Mouse (Mus musculus) hindlimb bud, embryonic 11.5 days (tissue): ENCODE results near the gene Ssbp4.

Source experiments
- DNase-seq: peaks from one replicate; pipeline ENCODE4 v3.0.0-alpha.2; 2012; ENCODE audit warnings: low read depth, low spot score; ENCODE audit errors: extremely low spot score

Gene Ssbp4

DNA sequence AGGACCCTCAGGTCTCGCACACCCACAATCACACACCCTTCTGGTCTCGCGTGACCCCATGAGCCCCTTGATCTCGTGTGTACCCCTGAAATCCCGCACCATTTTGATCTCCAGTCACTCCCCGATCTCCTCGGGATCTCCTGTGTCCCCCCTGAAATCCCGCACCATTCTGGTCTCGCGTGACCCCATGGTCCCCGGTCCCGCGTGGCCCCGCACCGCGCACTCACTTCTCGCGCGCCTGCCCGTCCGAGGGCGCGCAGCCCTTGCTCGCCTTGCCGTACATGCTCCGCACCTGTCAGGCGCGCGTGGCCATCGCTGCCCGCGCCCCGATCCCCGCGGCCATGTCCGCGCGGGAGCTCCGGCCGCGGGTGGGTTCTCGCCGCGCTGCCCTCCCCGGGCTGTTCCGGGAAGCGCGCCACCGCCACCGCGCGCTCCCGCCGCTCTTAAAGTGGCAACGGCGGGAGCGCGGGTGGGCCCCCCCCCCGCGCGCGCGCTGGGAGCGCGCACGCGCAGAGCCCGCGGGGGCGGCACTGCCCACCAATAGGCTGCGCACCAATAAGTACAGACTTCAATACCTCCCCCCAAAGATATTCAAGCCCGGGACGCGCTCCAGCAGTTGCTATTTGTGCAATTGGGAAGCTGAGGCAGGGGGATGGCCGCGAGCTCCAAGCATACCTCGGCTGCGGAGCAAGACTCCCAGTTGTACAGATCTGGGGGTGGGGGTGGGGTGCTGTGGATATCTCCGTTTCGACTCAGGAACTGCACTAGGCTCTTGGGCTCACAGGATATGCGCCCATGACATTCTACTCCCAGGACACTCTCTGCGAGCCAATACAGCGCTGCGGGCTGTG lies 549 bp downstream of the Ssbp4 start:
- no peak for DNase-seq

DNA sequence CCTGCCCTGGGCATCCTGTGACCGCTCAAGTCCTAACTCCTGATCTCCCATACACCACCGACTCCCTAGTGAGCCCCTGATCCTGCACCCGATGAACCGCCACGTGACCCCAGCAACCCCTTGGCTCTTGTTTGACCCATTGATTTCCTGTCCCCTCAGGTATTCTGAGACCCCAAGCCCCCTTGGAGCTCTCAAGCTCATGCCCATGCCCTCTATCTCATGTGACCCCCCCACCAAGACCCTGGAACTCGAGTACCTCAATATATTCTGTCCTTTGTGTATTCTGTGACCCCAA lies 1.1 kb downstream of the Ssbp4 start:
- no peak for DNase-seq

DNA sequence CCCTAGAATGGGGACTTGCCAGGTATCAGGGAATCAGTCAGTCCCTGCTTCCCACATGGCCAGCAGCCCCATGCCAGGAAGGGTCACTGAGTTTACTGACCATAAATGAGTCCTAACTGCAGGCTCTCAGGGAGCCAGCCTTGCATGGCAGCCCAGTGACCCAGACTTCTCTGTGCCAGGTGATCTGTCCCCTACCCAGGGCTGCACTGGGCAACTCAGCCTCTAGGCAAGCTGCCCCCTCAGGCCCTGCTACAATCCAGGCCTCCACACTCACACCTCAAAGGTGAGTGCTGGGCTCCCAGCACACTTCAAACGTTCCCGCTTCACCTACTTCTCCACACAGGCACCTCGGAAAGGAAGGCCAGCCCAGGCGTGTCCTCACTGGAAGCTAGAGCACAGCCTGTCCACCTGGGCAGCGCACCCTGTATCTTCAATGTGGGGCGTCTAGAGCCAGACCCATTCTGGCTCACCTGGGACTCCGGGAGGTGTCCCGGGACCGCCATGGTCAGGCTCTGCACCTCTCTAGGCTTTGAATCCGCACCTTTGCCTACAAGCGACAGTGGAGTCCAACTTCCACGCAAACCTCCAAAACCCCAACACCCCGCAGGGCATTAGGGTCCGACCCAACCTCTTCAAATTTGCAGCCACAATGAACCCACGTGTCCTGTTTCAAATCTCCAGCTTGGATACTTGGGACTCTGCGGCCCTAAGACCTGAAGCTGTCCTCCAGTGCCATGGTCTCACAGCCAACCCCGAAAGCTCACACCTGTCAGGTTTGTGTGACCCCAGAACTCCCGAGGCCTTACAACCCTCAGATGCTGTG lies 1.7 kb downstream of the Ssbp4 start:
- DNase-seq: no peak

DNA sequence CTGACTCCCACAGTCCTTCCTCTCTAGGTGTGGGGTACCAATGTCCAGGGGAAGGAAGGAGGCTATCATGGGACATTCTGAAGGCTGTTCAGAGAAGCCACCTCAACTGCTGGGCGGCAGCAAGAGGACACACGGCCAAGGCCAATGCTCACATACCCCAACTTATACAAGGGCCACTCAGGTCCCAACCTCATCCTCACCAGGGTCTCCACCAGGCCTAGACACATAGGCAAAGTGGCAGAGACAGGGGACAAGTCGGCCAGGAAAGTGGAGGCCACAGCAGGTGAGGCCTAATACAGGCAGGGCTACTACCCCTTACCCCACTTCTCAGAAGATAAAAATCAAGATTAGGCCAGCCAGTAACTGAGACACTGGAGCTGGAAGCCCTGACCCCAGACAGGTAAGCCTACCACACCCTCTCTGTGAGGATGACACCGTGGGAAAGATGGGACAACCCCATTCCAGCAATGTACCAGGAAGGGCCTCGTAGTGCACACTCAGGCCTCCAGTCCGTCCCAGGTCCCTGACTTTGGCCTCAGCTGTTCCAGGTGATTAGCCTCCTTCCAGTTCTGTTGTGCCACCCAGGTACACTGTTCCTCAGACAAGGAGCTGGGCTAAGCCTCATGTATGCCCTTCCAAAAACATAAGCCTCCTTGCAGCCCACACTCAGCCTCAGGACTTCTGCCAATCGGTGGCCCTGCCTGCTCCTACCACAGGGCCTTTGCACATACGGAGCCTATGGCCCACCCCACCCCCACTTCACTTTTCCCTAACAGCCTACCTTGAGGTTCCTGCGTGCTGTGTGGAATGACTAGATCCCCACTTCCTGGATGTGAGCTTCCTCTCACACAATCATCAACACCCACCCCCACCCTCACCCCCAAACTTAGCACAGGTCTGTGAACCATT lies 2.5 kb downstream of the Ssbp4 start:
- no peak for DNase-seq

DNA sequence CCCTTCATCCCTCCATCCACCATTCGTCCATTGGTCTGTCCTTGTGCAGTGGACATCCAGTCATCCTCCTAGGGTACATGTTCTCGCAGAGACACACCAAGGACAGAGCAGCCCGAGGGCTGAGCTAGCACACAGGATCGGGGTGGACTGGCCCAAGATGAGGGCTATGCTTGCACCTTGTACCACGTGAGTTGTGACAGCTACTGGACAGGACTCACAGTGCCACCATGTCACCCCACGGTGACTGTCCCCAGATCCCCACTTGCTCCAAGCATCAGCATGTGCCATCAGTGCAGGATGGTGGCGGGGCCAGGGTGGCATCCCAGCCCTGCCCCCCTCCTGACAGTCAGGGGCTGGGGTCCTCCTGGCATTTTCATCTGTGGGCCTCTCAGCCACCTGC lies 4.1 kb downstream of the Ssbp4 start:
- no peak for DNase-seq

DNA sequence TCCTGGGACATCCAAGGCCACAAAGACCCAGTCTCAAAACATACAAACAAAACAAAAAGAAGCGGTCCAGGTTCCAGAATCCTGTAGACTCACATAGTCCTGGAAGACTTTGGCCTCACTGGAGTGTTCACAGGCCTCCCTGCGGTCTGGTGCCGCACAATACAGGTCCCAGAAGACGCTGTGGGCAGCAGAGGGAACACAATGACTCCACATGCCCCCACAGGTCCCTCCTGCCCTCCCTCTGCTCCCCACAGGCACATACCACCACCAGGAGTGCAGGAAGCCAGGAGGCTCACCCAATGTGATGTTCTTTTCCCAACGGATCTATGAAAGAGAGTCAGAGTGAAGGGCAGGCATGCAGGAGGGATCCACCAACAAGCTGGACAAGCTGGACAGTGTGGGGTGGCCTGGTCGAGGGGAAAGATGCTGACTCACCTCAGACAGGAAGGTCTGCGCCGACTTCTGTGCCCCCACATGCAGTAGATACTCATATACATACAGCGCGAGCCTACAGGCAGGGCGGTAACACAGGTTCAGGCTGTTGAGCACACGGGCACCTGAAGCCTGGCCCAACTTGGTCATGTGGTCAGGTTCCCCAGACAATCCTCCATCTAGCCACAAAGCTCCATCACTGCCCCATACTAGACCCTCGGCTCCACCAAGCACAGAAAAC lies 6.4 kb downstream of the Ssbp4 start:
- DNase-seq: no peak

DNA sequence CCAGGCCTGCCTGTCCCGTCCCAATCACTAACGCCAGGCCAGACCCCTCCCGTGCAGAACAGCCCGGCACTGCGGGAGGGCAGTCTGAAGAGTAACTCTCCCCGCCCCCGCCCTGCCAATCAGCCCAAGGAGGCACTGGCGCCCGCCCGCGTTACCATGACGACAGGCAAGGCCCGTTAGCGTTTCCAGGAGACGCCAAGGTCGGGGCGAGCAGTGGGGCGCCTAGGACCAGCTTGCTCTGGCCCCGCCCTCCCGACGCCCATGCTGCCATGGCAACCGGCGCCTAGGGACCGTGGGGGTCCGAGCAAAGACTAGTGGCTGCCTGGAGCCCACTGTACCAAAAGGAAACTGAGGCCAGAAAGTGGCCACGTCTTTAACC lies 7.4 kb downstream of the Ssbp4 start:
- DNase-seq: no peak

DNA sequence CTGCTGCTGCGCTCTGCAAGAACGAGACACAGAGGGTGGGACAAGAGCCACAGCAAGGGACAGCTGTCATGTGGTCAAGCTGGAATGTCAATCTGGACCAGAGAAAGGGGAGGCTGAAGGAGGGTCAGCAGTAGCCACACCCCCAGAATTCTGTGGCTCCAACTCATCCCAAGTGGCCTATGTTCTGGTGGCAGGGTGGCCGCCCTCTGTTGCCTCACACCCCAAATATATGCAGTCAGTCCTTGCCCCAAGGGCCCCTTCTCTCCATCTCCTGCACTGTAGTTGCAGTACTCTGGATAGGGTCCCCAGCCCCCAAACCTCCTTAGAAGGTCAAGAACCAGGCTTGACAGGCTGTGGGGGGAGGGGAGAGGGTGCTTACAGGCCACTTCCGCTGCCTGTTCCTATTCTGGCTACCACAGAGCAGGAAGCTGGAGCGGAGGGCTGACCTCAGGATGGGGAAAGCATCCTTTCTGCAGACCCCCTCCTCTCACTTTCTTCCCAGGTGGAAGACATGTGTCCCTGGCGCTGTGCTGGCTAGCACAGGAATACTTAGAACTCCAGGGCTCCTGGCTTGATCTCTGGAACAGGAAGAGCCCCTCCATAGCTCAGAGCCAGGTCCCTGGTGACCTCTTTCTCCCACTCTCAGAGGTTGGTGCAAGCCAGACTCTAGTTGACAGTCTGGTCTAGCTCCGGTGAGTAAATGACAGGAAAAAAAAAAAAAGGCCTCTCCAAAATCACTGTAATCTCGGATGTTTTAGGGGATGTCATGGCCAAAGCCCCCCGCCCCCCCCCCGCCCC lies 8.0 kb downstream of the Ssbp4 start:
- DNase-seq: no peak

DNA sequence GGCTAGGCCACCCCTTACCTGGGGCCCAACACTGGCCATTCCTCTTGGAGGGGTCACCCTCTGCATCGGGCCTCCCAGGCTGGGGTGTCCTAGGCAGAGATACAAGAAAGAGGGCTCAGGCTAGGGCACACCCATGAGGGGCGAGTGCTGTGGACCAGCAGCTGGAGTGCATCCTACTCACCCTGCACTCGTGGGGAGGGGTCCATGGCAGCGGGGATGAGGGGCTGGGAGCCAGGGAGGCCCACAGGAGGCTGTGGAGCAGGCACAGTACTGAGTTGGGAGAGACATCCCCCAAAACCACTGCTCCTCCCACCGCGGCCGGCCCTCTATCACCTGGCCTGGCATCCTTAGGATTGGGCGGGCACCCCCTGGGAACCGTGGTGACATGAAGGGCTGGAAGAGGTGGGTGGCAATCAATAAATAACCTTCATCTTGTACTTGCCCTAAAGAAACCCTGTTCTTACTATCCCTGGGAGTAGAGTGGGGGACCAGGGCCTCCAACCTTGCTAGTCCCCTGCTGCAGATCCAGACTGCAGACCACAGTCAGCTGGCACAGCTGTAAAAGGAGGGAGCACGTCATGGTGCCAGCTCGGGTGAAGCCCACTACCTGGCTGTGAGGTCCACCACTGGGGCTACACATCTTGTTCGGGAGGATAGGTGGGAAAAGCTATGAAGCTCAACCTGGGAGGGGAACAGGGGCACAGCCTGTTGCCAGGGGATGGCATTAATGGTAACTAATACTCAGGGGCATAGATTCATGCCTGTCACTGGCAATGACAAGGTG lies 9.0 kb downstream of the Ssbp4 start:
- no peak for DNase-seq

DNA sequence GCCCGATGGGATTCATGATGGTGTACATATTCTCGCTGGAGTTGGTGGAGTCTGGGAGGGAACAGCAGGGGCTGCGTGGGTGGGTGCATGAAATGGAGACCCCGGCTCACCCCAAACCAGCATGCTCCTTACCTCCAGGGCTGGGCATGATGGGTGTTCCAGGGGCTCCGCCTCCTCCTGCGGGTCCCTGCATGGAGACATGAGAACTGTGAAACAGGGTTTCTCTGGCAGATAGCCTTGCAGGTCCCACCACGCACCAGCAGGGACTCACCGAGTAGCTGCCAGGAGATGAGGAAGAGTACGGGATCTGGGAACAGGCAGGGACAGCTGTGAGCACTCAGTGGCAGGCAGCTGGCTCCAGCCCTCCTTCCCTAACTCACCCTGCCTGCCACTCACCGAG lies 9.9 kb downstream of the Ssbp4 start:
- DNase-seq: no peak

DNA sequence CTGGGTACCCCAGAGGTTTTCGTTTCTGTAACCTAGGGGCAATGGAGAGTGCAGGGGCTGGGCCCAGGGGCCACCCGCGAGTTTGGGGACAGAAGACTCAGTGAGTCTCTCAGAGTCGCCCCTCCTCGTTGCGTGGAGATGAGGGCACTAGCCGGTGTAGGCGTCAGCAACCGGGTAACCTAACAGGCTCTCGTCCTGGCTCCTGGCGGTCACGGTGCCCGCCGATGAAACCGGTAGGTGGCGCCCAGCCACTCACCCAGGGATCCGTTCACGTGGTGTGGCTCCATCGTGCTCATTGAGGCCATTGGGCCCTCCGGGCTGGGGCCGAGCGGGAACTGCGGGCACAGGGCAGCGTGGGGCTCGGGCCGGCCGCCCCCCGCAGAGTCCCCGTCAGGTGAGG lies 10.4 kb downstream of the Ssbp4 start:
- DNase-seq: no peak

DNA sequence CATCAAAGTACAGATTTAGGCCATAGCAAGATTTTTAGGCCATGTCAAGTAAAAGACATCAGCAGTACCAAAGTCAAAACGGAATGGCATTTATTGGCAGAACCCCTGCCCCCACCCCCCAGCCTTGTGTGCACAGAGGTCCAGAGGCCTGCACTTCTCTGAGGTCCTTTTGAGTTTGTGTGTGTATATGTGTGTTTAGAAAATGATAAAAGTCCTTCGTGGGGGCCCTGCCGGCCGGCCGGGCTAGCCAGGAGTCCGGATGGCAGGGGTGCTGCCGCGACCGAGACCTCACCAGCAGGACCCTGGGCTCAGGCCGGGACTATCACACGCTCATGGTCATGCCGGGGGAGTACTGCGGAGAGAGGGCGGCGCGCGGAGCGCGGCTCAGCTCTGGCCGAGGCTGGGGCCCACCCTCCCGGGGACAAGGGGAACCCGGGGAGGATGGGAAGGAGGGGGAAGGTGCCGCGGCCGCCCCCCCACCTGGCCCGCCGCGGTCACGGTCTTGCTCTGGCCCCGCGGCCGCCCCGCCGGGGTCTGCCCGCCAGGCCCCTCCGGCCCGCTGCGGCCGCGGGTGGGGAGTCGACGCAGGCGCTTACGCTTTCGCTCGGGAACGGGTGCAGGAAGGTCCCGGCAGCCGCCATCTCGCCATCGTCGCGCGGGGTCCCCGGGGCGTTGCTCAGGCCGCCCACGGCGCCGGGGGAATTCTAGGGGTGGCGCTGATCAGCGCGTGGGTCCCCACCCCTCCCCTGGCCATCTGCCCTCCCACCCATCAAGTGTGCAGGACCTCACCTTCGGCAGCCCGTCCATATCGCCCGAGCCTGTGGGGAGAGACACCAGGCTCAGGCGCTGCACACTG lies 11.0 kb downstream of the Ssbp4 start:
- DNase-seq: no peak

DNA sequence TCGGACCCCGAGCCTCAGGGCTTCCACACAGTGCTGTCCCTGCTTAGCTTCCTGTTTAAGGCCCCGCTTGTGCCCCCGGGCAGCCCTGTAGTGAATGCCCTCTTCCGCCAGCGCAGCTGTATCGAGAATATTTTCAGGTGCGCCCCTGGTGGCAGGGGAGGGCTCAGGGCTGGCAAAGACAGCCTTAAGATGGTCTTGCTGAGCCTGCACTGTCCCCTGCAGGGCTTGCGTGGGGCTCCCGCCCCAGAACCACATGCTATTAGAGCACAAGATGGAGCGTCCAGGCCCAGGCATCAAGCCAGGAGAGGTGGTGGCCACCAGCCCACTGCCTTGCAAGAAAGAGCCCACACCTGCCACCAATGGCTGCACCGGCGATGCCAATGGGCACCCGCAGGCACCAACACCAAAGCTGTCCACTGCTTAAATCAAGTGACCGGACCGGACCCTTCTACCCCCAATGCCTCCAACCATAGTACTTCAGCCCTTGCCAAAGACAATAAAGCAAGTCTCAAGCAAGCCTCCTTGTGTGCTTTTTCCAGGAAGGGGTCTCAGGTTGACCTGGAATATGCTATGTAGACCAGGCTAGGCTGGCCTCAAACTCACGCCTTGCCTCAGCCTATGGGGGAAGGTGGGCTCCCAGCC lies 11.8 kb downstream of the Ssbp4 start:
- DNase-seq: no peak

DNA sequence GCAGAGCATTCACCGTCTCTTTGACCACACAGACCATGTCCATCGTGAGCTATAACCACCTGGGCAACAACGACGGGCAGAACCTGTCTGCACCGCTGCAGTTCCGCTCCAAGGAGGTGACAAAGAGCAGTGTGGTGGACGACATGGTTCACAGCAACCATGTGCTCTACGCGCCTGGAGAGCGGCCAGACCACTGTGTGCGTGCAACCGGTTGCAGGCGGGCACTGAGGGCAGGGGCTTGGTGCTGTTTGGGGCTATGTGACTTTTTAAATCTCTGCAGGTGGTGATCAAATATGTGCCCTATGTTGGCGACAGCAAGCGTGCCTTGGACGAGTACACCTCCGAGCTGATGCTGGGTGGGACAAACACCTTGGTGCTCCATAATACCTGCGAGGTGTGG lies 12.5 kb downstream of the Ssbp4 start:
- DNase-seq: no peak

DNA sequence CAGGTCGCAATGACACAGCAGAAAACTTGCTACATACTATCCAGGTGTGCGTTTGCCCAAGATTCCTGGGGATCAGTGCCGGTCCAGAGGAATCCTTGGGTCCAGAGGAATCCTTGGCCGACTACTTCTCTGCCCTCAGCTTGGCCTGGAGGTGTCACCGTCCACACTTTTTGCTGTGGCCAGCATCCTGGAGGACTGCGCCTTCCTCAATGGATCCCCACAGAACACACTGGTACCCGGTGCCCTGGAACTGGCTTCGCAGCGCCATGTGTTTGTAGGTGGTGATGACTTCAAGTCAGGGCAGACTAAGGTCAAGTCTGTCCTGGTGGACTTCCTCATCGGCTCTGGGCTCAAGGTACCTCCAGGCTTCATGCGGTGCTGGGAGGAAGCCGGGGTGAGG lies 12.9 kb downstream of the Ssbp4 start:
- DNase-seq: no peak

DNA sequence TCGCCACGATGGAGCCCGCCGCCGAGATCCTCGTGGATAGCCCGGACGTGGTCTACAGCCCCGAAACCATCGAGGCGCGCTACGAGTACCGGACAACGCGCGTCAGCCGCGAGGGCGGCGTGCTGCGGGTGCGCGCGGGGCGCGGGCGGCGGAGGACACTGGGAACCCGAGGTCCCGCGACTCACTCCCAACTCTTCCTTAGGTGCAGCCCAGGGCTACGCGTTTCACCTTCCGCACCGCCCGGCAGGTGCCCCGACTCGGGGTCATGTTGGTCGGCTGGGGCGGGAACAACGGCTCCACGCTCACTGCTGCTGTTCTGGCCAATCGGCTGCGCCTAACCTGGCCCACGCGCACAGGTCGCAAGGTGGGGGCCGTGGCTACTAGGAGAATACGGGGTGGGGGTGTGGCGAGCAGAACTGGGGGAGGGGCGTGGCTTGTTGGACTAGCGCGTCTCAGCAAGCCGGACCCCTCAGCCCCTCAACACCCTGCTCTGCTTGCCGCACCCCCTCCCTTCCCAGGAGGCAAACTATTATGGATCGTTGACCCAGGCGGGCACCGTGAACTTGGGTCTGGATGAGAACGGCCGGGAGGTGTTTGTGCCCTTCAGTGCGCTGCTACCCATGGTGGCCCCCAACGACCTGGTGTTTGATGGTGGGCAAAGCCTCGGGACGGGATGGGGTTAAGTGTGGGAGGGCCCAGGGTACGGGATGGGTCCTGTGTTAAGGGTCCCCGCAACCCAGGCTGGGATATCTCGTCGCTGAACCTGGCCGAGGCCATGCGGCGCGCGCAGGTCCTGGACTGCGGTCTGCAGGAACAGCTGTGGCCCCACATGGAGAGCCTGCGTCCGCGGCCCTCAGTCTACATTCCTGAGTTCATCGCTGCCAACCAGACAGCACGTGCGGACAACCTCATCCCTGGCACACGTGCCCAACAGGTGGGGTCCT lies 13.8 kb downstream of the Ssbp4 start:
- no peak for DNase-seq
